Mouse (Mus musculus): ENCODE data around the gene Tnfaip8l1. TPM values are rescaled to one million over a fixed set of nuclear protein-coding genes. Genes with fewer than 3 reads are reported as not detected.

The Tnfaip8l1 gene
- polyA plus RNA-seq, 1 experiment from 2014 or later: 7.2 TPM

- DNase-seq (ENCODE audit: low spot score): no peak
- Histone ChIP-seq H3K4me3 (no peak overlapping the region), H3K27me3 (ENCODE audit: low read depth, poor library complexity, severe bottlenecking) (peaks cover 48% of the 10 kb centered on the region), H3K27ac (replicated peaks) (no peak overlapping the region), H3K36me3 (peaks cover 13% of the 10 kb centered on the region), H3K9me3 (replicated peaks) (peaks cover 22% of the 10 kb centered on the region), H3K4me1 (peaks cover 12% of the 10 kb centered on the region)
- 80% methylated on average over 11 of the region's 11 CpGs for WGBS
These were observed 36.1 kb upstream of the Tnfaip8l1 start for GRCm38 (mm10) chr17:56126175-56126574.

- peaks cover 6% of the 10 kb centered on the region for H3K9me3 ChIP-seq (replicated peaks)
- H3K27ac ChIP-seq (replicated peaks): no peak overlapping the region
- H3K4me1 ChIP-seq: peaks cover 17% of the 10 kb centered on the region
- DNase-seq (ENCODE audit: low spot score): no peak
- no peak overlapping the region for H3K4me3 ChIP-seq
- WGBS: 89% methylated on average over 15 of the region's 15 CpGs
- H3K27me3 ChIP-seq (ENCODE audit: low read depth, poor library complexity, severe bottlenecking): peaks cover 27% of the 10 kb centered on the region
- peaks cover 12% of the 10 kb centered on the region for H3K36me3 ChIP-seq
These were observed 34.0 kb upstream of the Tnfaip8l1 start for GRCm38 (mm10) chr17:56128246-56128645.

GRCm38 (mm10) chr17:56131136-56131535 lies 31.1 kb upstream of the Tnfaip8l1 start:
- 93% methylated on average over 10 of the region's 10 CpGs for WGBS
- no peak for DNase-seq (ENCODE audit: low spot score)
- peaks cover 12% of the 10 kb centered on the region for H3K36me3 ChIP-seq

GRCm38 (mm10) chr17:56131814-56132213 lies 30.5 kb upstream of the Tnfaip8l1 start:
- Histone ChIP-seq H3K27ac (replicated peaks) (no peak overlapping the region), H3K36me3 (peaks cover 12% of the 10 kb centered on the region), H3K4me3 (no peak overlapping the region), H3K27me3 (ENCODE audit: low read depth, poor library complexity, severe bottlenecking) (peaks cover 18% of the 10 kb centered on the region), H3K9me3 (replicated peaks) (no peaks in the 10 kb centered on the region; the same call in 1 of the 2 replicates), H3K4me1 (peaks cover 32% of the 10 kb centered on the region)
- DNase-seq (ENCODE audit: low spot score): peak; percentile 62
- 39% methylated on average over 7 of the region's 7 CpGs for WGBS

More at GRCm38 (mm10) chr17:56131136-56131535, 31.1 kb upstream of the Tnfaip8l1 start:
- H3K27ac ChIP-seq (replicated peaks): no peak overlapping the region
- H3K4me3 ChIP-seq: no peak overlapping the region
- H3K27me3 ChIP-seq (ENCODE audit: low read depth, poor library complexity, severe bottlenecking): peaks cover 11% of the 10 kb centered on the region
- no peaks in the 10 kb centered on the region; the same call in 1 of the 2 replicates for H3K9me3 ChIP-seq (replicated peaks)
- H3K4me1 ChIP-seq: peaks cover 32% of the 10 kb centered on the region

- WGBS: 5% methylated on average over 14 of the region's 14 CpGs
These were observed 29.6 kb upstream of the Tnfaip8l1 start for GRCm38 (mm10) chr17:56132661-56133060.

GRCm38 (mm10) chr17:56133457-56134363 lies 28.6 kb upstream of the Tnfaip8l1 start:
- peak; percentile 56 for DNase-seq (ENCODE audit: low spot score)
- WGBS: 22% methylated on average over 18 of the region's 21 CpGs
- no peaks in the 10 kb centered on the region; the same call in 1 of the 2 replicates for H3K9me3 ChIP-seq (replicated peaks)
- H3K4me3 ChIP-seq: peak overlapping the region; percentile 47
- peaks cover 8% of the 10 kb centered on the region for H3K36me3 ChIP-seq
- peaks cover 48% of the 10 kb centered on the region for H3K4me1 ChIP-seq
- H3K27me3 ChIP-seq (ENCODE audit: low read depth, poor library complexity, severe bottlenecking): peaks cover 37% of the 10 kb centered on the region
- H3K27ac ChIP-seq (replicated peaks): peak overlapping the region; percentile 50; the same call in 1 of the 2 replicates

More at GRCm38 (mm10) chr17:56132661-56133060, 29.6 kb upstream of the Tnfaip8l1 start:
- Histone ChIP-seq H3K4me1 (peaks cover 38% of the 10 kb centered on the region), H3K4me3 (no peak overlapping the region), H3K36me3 (peaks cover 12% of the 10 kb centered on the region), H3K27ac (replicated peaks) (no peak overlapping the region), H3K9me3 (replicated peaks) (no peaks in the 10 kb centered on the region; the same call in 1 of the 2 replicates), H3K27me3 (ENCODE audit: low read depth, poor library complexity, severe bottlenecking) (peaks cover 27% of the 10 kb centered on the region)
- DNase-seq (ENCODE audit: low spot score): peak; percentile 60

- Histone ChIP-seq H3K4me1 (peaks cover 56% of the 10 kb centered on the region), H3K27me3 (ENCODE audit: low read depth, poor library complexity, severe bottlenecking) (peaks cover 45% of the 10 kb centered on the region), H3K4me3 (peak overlapping the region; percentile 47), H3K27ac (replicated peaks) (peak overlapping the region; percentile 50), H3K36me3 (peaks cover 8% of the 10 kb centered on the region), H3K9me3 (replicated peaks) (no peaks in the 10 kb centered on the region; the same call in 1 of the 2 replicates)
- peak; percentile 65 for DNase-seq (ENCODE audit: low spot score)
- whole genome bisulfite sequencing: 2% methylated on average over 27 of the region's 27 CpGs
These were observed 27.8 kb upstream of the Tnfaip8l1 start for GRCm38 (mm10) chr17:56134463-56134971.

- H3K4me3 ChIP-seq: no peak overlapping the region
- no peak for DNase-seq (ENCODE audit: low spot score)
- no peaks in the 10 kb centered on the region for H3K9me3 ChIP-seq (replicated peaks)
- WGBS: 93% methylated on average over 7 of the region's 7 CpGs
- H3K27ac ChIP-seq (replicated peaks): no peak overlapping the region
- no peaks in the 10 kb centered on the region for H3K36me3 ChIP-seq
- H3K27me3 ChIP-seq (ENCODE audit: low read depth, poor library complexity, severe bottlenecking): peaks cover 65% of the 10 kb centered on the region
- H3K4me1 ChIP-seq: peaks cover 76% of the 10 kb centered on the region
These were observed 25.7 kb upstream of the Tnfaip8l1 start for GRCm38 (mm10) chr17:56136558-56136957.

- Histone ChIP-seq H3K4me1 (peaks cover 86% of the 10 kb centered on the region), H3K27ac (replicated peaks) (no peak overlapping the region), H3K4me3 (peak overlapping the region; percentile 79), H3K27me3 (ENCODE audit: low read depth, poor library complexity, severe bottlenecking) (peaks cover 80% of the 10 kb centered on the region), H3K9me3 (replicated peaks) (no peaks in the 10 kb centered on the region), H3K36me3 (no peaks in the 10 kb centered on the region)
- no peak for DNase-seq (ENCODE audit: low spot score)
- 15% methylated on average over 25 of the region's 25 CpGs for WGBS
These were observed 24.3 kb upstream of the Tnfaip8l1 start for GRCm38 (mm10) chr17:56137839-56138613.

GRCm38 (mm10) chr17:56139355-56139754 lies 22.9 kb upstream of the Tnfaip8l1 start:
- Histone ChIP-seq H3K27me3 (ENCODE audit: low read depth, poor library complexity, severe bottlenecking) (peaks cover 93% of the 10 kb centered on the region), H3K4me3 (peak overlapping the region; percentile 79), H3K36me3 (no peaks in the 10 kb centered on the region), H3K27ac (replicated peaks) (peak overlapping the region; percentile 81), H3K4me1 (peaks cover 74% of the 10 kb centered on the region), H3K9me3 (replicated peaks) (no peaks in the 10 kb centered on the region)
- no peak for DNase-seq (ENCODE audit: low spot score)
- WGBS: 5% methylated on average over 21 of the region's 21 CpGs

- no peaks in the 10 kb centered on the region for H3K36me3 ChIP-seq
- 1% methylated on average over 79 of the region's 79 CpGs for WGBS
- peaks cover 67% of the 10 kb centered on the region for H3K4me1 ChIP-seq
- H3K27ac ChIP-seq (replicated peaks): peak within 1 kb of the TSS; percentile 81
- peak; percentile 81 for DNase-seq (ENCODE audit: low spot score)
- H3K4me3 ChIP-seq: peak within 1 kb of the TSS; percentile 79
- peaks cover 99% of the 10 kb centered on the region for H3K27me3 ChIP-seq (ENCODE audit: low read depth, poor library complexity, severe bottlenecking)
- no peaks in the 10 kb centered on the region for H3K9me3 ChIP-seq (replicated peaks)
These were observed 22.2 kb upstream of the Tnfaip8l1 start, which contains the start of gene Sema6b for GRCm38 (mm10) chr17:56139858-56140595. Sema6b (minus strand) TSS chr17:56140343.

All from midbrain, embryonic 10.5 days (tissue).